In the genomic region with DNA sequence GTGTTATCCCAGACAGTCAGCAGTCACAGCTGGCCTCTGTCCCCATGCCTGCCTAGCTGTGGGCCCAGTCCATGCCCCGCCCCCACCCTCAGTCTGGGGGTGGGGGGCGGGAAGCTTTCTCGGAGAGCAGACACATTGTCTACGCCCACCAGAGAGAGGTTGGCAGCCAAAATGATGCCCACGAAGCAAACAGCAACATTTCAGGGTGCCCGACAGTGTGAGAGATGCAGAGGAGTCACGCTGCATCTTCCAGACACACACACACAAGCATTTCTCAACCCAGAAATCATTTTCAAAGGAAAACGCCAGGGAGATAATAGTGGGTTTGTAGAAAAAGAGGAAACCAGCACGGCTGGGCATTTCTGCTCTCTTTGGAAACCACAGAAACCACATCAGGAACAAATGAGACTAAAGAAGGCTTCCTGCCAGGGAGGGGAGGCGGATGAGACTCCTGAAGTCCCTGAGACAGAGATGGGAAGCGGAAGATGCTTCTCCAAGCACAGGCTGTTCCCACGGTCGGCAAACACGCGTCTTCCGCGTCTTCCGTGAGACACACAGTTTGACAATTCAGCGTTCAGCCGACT, we compare ENCODE assay signal across 8 mouse cellular contexts.
DNase-seq lines count a peak whose midpoint lies in the region; ATAC-seq lines count a peak whose summit lies in the region.

No protein-coding gene starts in this region.

- no peaks in the 10 kb centered on the region for H3K36me3 ChIP-seq in limb, embryonic 13.5 days
- no peaks in the 10 kb centered on the region for H3K36me3 ChIP-seq in limb, embryonic 10.5 days

- no peak overlapping the region for H3K4me3 ChIP-seq in limb, embryonic 13.5 days
- H3K4me3 ChIP-seq in limb, embryonic 10.5 days: no peak overlapping the region

- H3K4me2 ChIP-seq in limb, embryonic 13.5 days (replicated peaks): 0 out of 2 replicates have a peak overlapping the region, but pooled peaks have one; percentile 23

- 75% methylated on average over 20 of the region's 20 CpGs for WGBS in limb, embryonic 13.5 days
- 72% methylated on average over 20 of the region's 20 CpGs for WGBS in limb, embryonic 10.5 days

- peaks cover 11% of the 10 kb centered on the region for H3K4me1 ChIP-seq in limb, embryonic 13.5 days
- H3K4me1 ChIP-seq in limb, embryonic 10.5 days: peaks cover 14% of the 10 kb centered on the region; the same call in 1 of the 2 replicates

- no peaks in the 10 kb centered on the region for H3K27me3 ChIP-seq in limb, embryonic 13.5 days
- H3K27me3 ChIP-seq in limb, embryonic 10.5 days (ENCODE audit: low read depth, poor library complexity, severe bottlenecking): peaks cover 5% of the 10 kb centered on the region; the same call in 1 of the 2 replicates

- DNase-seq in limb, embryonic 10.5 days (ENCODE audit: low spot score): no peak
- DNase-seq in c-Kit-positive CD71-negative TER-119-negative erythroid progenitor cells, embryonic 14.5 days (ENCODE audit: low read depth): peak; percentile 42
- DNase-seq in left cerebral cortex, postnatal 10 days (ENCODE audit: extremely low spot score in 1 of 2, low spot score in 2 of 2): peak; percentile 38 to 58
- peak; percentile 61 to 77 for DNase-seq in right cerebral cortex, adult 2 months (ENCODE audit: low spot score in 2 of 2)
- DNase-seq in gastrocnemius, adult 18-20 months (ENCODE audit: low spot score): no peak

- ATAC-seq in limb, embryonic 13.5 days (ENCODE audit: low FRiP score, low read depth): no peak
- ATAC-seq in hematopoietic stem cell, adult 5-6 weeks (replicated peaks in 1 of 2; ENCODE audit: insufficient read depth in 1 of 2, low FRiP score in 2 of 2, low TSS enrichment in 1 of 2, low read depth in 1 of 2, poor library complexity in 2 of 2, severe bottlenecking in 2 of 2): peak; percentile 81 to 82
- no peak for ATAC-seq in erythroid progenitor cell, adult 5-6 weeks (replicated peaks; ENCODE audit: low FRiP score, poor library complexity, severe bottlenecking)

- intact Hi-C loops in left cerebral cortex, postnatal 10 days (cut with DNase I): no loop called here

- no peak overlapping the region for H3K9ac ChIP-seq in limb, embryonic 13.5 days

- no peaks in the 10 kb centered on the region for H3K9me3 ChIP-seq in limb, embryonic 13.5 days
- no peaks in the 10 kb centered on the region for H3K9me3 ChIP-seq in limb, embryonic 10.5 days (replicated peaks)

- H3K27ac ChIP-seq in limb, embryonic 13.5 days: no peak overlapping the region
- no peak overlapping the region for H3K27ac ChIP-seq in limb, embryonic 10.5 days

Comparison
In these comparisons a context has a peak if more than half of its experiments do, and no peak if none do; other contexts are left out.
1. ATAC-seq: peak in hematopoietic stem cell, adult 5-6 weeks (2 of 2); none in limb, embryonic 13.5 days (single experiment) and erythroid progenitor cell, adult 5-6 weeks (single experiment).
2. DNase-seq: peak in c-Kit-positive CD71-negative TER-119-negative erythroid progenitor cells, embryonic 14.5 days (single experiment), left cerebral cortex, postnatal 10 days (2 of 2) and right cerebral cortex, adult 2 months (2 of 2); none in limb, embryonic 10.5 days (single experiment) and gastrocnemius, adult 18-20 months (single experiment).